Mouse (Mus musculus): ENCODE results near the gene Tep1.
"Not testable (repeated sequence)": the region's sequence is repeated elsewhere in the genome, so short reads cannot be mapped to it uniquely, and the experiment has no call there.

Tep1 gene

DNA sequence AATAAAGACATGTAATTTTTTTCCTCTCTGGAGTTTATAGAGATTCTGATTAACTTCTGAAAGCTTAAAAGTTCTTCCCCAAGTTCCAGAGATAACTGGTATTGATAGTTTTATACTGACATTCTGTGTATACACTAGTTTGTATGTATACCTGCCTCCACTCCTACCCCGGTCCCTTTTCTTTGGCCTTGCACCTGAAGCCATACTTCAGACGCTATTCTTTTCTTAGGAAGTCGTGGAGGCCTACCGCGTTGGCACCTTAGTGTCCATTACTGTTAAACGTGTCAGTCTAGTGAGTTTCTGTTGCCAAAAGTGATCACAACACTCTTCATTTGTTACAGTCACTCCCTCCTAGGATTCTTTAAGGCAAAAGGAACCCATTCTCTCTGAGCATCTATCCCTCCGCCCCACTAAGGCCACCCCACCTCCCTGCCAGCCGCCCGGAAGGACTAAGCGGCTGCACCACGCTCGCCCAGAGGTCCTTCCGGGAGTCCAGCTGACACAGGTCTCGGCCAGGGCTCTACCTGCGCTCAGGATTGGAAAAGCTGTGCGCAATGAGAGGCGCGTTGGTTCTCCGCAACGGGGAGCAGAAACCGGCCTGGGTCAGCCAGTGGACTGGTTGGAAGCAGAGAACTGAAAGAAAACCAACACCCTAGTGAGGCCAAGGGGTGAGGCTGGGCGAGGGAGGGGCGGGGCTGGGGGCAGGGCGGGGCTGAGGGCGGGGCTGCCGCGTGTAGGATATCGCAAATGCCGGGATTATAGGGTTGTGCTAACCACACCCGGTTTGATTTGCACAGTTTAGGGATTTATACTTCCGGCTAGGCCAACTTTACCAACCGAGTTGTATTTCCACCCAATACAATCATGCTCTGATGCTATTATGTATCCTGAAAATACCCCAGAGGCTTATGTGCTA is at the start of gene Tep1:
Gene Tep1, minus strand, starts transcription at position 672 of the 916 bp plus-strand sequence.
- in situ Hi-C loops (cut with MboI, MseI): loop anchor here (5.0 kb wide), 1 partner anchor 52 kb away; the partner anchor contains the start of genes Apex1 and Osgep

DNA sequence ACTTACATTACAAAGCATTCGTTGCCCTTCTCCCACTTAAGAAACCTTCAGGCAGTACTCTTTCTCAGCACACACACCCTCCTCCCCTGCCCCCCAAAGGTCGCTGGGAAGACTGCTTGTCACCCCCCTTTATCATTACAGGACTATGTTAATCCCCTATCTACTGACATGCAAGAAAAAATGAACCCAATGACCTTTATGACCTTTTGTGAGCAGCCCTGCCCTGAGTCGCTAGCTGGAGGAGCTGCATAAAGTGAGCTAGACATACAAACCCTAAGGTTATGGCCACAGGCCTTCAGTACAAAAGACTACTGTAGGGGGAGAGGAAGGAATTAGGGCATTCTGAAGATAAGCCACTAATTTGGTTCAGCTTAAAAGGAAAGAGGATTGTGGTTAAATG is 41.0 kb upstream of the Tep1 start:
- in situ Hi-C loops (cut with MboI, MseI): no loop called here

DNA sequence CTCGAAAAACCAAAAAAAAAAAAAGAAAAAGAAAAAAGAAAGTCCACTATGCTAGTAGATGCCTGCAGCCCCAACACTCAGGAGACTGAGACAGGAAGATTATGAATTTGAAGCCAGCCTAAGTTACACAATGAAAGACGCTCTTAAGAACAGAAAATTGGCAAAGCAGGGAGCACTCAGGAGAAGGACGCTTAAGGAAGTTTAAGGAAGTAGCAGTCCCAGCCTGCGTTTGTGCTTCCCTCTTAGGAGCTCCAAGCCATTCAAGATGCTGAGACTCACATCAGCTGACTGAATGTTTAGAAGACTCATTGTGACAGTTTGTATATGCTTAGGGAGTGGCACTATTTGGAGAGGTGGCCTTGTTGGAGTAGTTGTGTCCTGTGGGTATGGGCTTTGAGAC is 37.8 kb upstream of the Tep1 start:
- in situ Hi-C loops (cut with MboI, MseI): no loop called here

DNA sequence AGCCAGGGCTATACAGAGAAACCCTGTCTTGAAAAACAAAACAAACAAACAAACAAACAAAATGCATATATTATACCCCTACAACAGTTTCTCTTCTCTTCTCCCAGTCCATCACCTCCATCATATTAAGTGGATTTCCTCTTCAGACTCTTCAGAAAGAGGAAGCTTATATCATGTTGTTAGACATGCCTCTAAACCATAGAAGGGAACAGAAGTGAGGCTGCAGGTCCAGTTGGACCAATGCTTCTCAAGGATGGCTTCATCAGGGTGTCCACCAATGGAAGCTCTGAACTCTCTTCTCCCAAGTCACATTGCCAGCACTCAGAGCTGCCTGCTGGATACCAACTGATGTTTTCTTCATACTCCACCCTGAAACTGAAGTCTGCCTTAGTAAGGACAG is 35.0 kb upstream of the Tep1 start:
- in situ Hi-C loops (cut with MboI, MseI): not testable (repeated sequence)

- in situ Hi-C loops (cut with MboI, MseI): no loop called here
Observed at GRCm38 (mm10) chr14:50904828-50905129, 34.4 kb upstream of the Tep1 start.

GRCm38 (mm10) chr14:50903973-50904827 is 33.8 kb upstream of the Tep1 start:
- in situ Hi-C loops (cut with MboI, MseI): no loop called here

DNA sequence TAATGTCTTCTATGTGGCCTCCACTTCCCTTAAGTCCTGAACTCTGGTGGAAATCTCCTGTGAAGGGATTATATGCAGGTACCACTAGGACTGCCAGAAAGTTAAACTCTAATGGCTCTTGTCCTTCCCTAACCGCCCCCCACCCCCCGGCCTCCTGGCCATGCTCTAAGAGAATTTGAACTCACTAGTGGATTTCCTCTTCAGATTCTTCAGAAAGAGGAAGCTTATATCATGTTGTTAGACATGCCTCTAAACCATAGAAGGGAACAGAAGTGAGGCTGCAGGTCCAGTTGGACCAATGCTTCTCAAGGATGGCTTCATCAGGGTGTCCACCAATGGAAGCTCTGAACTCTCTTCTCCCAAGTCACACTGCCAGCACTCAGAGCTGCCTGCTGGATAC is 27.6 kb upstream of the Tep1 start:
- in situ Hi-C loops (cut with MboI, MseI): not testable (repeated sequence)

DNA sequence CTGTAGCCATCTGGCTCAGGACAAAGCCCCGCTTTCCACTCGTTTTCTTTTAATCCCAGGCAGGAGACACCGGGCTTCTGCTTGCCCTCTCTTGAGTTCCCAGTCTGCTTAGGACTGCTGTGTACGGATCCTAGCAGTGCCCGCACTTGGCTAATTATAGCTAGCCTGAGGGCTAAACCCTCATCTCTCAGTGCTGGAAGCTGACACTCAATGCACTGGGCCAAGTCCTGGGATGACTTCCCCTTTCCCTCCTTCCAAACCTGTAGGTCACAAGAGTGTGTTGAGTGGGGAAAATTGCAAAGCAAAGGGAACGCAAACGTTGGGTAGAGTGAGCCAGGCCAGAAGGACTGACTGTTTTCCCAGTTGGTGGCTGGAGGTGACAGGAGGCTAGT is 27.0 kb upstream of the Tep1 start, which contains the start of gene Klhl33:
Gene Klhl33, minus strand, starts transcription at position 134 of the 392 bp plus-strand sequence.
- in situ Hi-C loops (cut with MboI, MseI): no loop called here

GRCm38 (mm10) chr14:50896747-50897373 is 26.5 kb upstream of the Tep1 start:
- in situ Hi-C loops (cut with MboI, MseI): no loop called here

DNA sequence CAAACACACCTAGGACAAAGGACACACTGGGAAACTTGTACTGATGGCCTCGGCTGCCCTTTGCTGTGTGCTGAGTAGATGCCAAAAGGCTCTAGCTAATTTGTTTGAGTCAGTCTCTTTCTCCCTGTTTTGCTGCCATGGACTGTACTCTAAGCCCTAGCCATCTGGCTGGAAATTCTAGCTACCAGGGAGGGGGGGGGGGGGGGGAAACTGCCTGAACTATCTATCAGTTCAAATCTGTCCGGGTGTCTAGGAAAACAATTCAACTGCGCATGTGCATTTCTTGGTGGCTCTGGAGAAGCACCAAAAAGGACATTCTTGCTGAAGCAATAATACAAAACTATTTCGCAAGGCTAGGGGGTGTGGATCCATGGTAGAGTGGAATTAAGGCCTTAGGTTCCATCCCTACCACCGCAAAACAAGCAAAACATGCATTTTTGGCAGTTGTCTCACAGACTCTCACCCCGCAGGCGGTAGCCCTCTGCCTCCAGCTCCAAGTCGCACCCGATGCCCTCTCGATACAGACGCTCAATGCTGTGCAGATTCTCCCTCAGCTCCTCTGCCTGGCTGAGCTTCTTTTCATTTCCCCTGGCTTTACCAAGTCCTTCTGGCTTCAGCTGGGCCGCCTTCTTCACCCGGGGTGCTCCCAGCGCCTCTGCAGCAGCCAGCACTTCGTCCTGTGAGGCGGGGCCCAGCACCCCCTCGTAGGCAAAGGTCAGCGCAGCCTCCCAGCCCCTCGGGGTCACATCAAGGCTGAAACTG is 25.8 kb upstream of the Tep1 start:
- in situ Hi-C loops (cut with MboI, MseI): no loop called here

DNA sequence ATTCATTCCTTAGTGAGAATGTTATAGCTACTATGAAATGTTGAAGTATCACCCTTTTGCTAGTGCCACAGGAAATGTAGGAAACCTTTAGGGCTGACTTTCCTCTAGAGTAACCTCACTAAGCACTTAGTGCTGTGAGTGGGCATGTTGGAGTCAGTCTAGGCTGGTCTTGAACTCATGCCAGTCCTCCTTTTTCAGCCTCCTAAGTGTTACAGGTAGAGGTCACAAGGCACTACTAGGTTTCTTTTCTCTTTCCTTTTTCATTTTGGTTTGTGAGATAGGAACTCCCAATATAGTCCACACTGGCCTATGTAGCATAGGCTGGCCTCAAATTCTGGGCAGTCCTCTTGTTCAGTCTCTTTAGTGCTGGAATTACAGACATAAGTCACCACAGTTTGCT is 25.0 kb upstream of the Tep1 start:
- in situ Hi-C loops (cut with MboI, MseI): no loop called here

DNA sequence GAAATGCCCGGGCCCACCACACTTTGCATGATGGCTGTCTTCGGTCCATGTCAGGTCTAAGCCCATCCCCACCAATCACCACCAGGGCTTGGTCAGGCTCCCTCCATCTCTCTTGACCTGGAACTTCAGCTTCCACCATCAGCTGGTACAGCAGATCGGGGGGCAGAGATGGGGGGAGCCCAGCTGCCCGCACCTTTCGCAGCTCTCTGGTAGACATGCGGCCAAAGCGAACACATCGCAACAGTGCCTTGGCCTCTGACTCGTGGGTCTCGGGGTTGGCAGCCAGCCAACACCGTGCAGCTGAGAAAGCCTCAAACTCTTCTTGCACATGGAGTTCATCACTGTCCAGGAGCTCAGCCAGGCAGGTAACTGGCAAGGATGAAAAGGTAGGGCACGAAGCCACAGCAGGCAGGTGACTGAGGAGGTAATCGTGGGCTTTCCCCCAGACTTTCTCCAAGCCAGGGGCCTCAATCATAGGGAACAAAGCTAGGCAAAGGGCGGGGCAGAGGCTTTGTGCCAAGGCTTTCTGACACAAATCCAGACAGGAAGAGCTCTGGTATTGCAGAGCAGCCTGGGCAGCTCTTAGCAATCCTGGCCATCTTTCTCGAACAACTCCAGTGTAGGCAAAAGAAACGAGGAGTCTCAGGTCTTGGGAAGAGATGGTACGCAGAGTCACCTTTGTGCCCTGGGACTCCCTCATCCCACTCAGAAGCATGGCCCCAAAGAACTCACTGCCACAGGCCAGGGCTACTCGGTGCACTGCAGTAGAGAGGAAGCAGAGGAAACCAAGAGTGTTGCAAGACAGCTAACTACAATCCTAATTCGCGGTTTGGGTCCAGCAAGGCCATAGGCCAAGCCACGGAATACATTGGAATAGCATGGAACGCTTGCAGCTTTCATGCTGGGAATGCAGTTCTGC is 22.4 kb upstream of the Tep1 start:
- in situ Hi-C loops (cut with MboI, MseI): no loop called here

DNA sequence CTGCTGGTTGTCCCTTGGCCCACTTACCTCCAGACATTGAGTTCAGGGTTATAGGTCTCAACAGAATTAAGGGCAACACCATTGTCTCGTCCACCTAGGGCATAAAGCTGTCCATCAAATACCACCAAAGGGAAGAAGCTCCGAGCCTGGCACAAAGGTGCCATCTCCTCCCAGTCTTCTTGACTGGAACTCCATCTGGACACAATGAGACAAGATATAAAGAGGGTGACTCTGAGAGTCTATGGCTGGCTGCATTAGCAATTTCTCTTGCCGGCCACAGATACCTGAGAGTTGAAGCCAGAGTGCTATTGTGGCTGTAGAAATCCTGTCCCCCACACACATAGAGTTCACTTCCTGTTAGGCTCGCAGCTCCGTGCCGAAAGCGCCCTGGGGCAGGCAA is 21.7 kb upstream of the Tep1 start:
- in situ Hi-C loops (cut with MboI, MseI): no loop called here

DNA sequence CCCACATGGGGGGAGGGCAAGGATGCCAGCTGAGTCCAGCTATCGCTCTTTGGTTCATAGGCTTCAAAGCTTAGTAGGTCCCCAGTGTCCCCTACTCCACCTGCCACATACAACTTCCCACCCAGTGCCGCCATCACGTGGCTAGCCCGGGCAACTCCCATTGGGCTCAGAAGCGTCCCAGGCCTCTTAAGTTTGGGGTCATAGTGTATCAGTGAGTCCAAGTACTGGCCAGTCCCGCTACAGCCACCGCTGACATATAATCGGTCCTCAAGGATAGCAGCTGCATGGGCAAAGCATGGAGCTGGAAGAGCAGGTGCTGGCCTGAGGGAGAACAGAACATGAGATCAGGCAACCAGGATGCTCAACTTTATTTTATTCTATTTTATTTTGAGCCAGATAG is 21.3 kb upstream of the Tep1 start:
- in situ Hi-C loops (cut with MboI, MseI): no loop called here

DNA sequence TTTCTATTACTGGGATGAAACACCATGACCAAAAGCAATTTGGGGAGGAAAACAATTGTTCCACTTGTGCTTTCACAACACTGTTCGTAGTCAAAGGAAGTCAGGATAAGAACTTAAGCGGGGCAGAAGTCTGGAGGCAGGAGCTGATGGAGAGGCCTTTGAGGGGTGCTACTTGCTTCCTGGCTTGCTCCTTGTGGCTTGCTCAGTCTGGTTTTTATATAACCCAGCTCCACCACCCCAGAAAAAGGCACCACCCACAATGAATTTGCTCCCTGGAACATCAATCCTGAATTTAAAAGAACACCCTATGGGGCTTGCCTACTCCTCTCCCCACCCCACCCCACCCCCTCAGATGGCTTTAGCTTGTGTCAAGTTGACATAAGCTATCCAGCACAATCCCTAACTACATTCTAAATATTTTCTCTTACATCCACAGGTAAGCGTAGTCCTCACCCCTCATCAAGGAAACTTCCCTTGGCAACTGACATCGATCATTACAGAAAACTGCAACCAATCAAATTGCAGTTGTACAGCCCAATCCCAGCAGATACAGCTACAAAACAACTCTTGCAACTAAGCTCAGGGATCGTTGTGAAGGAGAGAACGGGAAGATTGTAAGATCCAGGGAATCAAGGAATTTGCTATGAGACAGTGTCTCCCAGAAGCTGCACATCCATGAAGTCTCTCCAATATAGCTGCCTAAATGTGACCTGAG is 6.0 kb upstream of the Tep1 start:
- in situ Hi-C loops (cut with MboI, MseI): no loop called here

GRCm38 (mm10) chr14:50875591-50876230 is 5.4 kb upstream of the Tep1 start:
- in situ Hi-C loops (cut with MboI, MseI): no loop called here

DNA sequence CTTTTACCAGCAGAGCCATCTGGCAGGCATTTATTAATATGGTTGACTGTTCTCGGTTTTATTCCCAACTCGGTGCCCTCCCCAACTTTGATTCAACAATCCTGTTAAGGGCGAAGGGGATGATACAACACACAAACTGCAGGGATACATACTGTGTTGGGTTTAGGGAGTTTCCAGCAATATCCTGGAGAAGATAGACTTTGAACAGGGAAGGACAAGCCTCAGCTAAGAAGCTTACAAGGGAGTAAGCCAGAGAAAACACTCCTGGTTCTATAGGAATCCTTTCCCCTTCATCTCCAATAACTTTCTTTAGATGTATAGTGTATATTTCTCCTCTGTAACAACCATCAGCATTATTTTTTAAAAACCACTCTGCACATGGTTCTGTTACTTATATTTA is 4.8 kb upstream of the Tep1 start:
- in situ Hi-C loops (cut with MboI, MseI): no loop called here

DNA sequence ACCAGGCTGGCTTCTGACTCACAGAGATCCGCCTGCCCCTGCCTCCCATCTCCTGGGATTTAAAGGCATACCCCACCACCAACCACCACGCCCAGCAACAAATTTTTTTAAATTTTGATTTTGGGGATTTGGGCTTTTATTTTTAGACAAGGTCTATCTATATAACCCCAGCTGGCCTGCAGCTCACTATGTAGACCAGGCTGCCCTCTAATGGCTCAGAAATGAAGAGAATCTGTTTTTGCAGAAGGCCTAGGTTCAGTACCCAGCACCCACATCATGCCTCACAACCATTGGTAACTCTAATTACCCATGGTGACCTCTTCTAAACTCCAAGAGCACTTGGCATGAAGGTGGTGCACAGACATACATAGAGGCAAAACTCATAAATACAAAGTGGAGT is 924 bp upstream of the Tep1 start:
- in situ Hi-C loops (cut with MboI, MseI): no loop called here

DNA sequence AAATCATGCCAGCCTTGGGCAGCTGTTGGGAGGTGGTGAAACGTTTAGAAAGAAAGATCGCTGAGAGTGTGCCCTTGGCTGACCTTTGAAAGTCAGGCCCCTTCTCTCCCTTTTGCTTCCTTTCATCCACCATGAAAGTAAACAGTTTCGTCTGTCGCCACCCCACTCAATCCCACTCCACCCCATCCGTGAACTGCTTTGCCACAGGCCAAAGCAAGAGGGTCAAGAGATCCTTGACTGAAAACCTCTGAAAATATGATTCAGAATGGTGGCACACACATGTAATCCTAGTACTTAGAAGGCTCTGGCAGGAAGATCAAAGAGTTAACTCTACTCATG is 414 bp upstream of the Tep1 start:
- in situ Hi-C loops (cut with MboI, MseI): no loop called here
